9 mouse cellular contexts compared by ENCODE assay signal in genomic region chr3:101599191-101599919, GRCm38 (mm10). TPM values are rescaled to one million over a fixed set of nuclear protein-coding genes. Genes with fewer than 3 reads are reported as not detected.
DNase-seq lines count a peak whose midpoint lies in the region; ATAC-seq and TF ChIP-seq lines count a peak whose summit lies in the region.
"Had no signal": no experiment of that assay in that cellular context is flagged by ENCODE, and none has a peak within 500 bp of the region (broad histone marks: within the 10 kb centered on the region; RNA-seq: fewer than 3 reads in every experiment).

No protein-coding gene starts in this region.

- no peak for TF ChIP-seq CTCF in intestine, postnatal 0 days (IDR thresholded peaks at IDR 0.05; ENCODE audit: low read depth)

- H3K4me3 ChIP-seq in liver, embryonic 15.5 days (replicated peaks): no peak overlapping the region
- no peak overlapping the region for H3K4me3 ChIP-seq in liver, embryonic 12.5 days
- no peak overlapping the region for H3K4me3 ChIP-seq in intestine, postnatal 0 days (ENCODE audit: low read depth, low read length)
- no peak overlapping the region for H3K4me3 ChIP-seq in neural tube, embryonic 15.5 days (replicated peaks)
- H3K4me3 ChIP-seq: lung, embryonic 15.5 days had no signal

- H3K4me1 ChIP-seq in liver, embryonic 15.5 days (replicated peaks): peaks cover 78% of the 10 kb centered on the region
- peaks cover 78% of the 10 kb centered on the region for H3K4me1 ChIP-seq in liver, embryonic 12.5 days
- peaks cover 33% of the 10 kb centered on the region for H3K4me1 ChIP-seq in intestine, postnatal 0 days (replicated peaks; ENCODE audit: control insufficient read depth, insufficient read depth, low read length)
- peaks cover 74% of the 10 kb centered on the region for H3K4me1 ChIP-seq in neural tube, embryonic 15.5 days

- H3K36me3 ChIP-seq in liver, embryonic 15.5 days (replicated peaks): peaks cover 15% of the 10 kb centered on the region
- peaks cover 19% of the 10 kb centered on the region for H3K36me3 ChIP-seq in liver, embryonic 12.5 days
- peaks cover 17% of the 10 kb centered on the region for H3K36me3 ChIP-seq in intestine, postnatal 0 days (ENCODE audit: control insufficient read depth, insufficient read depth)
- no peaks in the 10 kb centered on the region for H3K36me3 ChIP-seq in neural tube, embryonic 15.5 days

- no peak overlapping the region for H3K27ac ChIP-seq in liver, embryonic 15.5 days (replicated peaks)
- H3K27ac ChIP-seq in liver, embryonic 12.5 days: no peak overlapping the region; the same call in 1 of the 2 replicates
- peak overlapping the region; percentile 30 for H3K27ac ChIP-seq in intestine, postnatal 0 days (ENCODE audit: low read depth, low read length)
- no peak overlapping the region for H3K27ac ChIP-seq in neural tube, embryonic 15.5 days (replicated peaks)

- H3K27me3 ChIP-seq in liver, embryonic 15.5 days: no peaks in the 10 kb centered on the region
- H3K27me3 ChIP-seq in liver, embryonic 12.5 days (replicated peaks): no peaks in the 10 kb centered on the region
- no peaks in the 10 kb centered on the region for H3K27me3 ChIP-seq in intestine, postnatal 0 days (replicated peaks; ENCODE audit: control insufficient read depth, insufficient read depth, low read length)
- H3K27me3 ChIP-seq in neural tube, embryonic 15.5 days (replicated peaks): no peaks in the 10 kb centered on the region
- H3K27me3 ChIP-seq: lung, embryonic 15.5 days had no signal

- 76% methylated on average over 8 of the region's 8 CpGs for WGBS in liver, embryonic 15.5 days (ENCODE audit: insufficient replicate concordance)
- 77% methylated on average over 8 of the region's 8 CpGs for WGBS in liver, embryonic 12.5 days (ENCODE audit: insufficient replicate concordance)
- WGBS in intestine, postnatal 0 days: 61% methylated on average over 8 of the region's 8 CpGs
- WGBS in neural tube, embryonic 15.5 days: 71% methylated on average over 8 of the region's 8 CpGs

- no peaks in the 10 kb centered on the region for H3K9me3 ChIP-seq in liver, embryonic 15.5 days (replicated peaks)
- no peaks in the 10 kb centered on the region for H3K9me3 ChIP-seq in liver, embryonic 12.5 days (replicated peaks)
- H3K9me3 ChIP-seq in intestine, postnatal 0 days (ENCODE audit: control insufficient read depth): no peaks in the 10 kb centered on the region
- no peaks in the 10 kb centered on the region for H3K9me3 ChIP-seq in neural tube, embryonic 15.5 days (replicated peaks)
- H3K9me3 ChIP-seq: lung, embryonic 15.5 days had no signal

- ATAC-seq in liver, embryonic 15.5 days (ENCODE audit: insufficient read depth): no peak
- ATAC-seq in liver, embryonic 12.5 days: no peak
- no peak for ATAC-seq in intestine, postnatal 0 days
- no peak for ATAC-seq in neural tube, embryonic 15.5 days (ENCODE audit: low FRiP score)

- DNase-seq in heart, adult 11 months: peak; percentile 92
- no peak for DNase-seq in heart, adult 9 months (ENCODE audit: low spot score in 2 of 2)
- no peak for DNase-seq in natural killer cell, adult 2 months (ENCODE audit: low spot score in 2 of 2)
- DNase-seq in frontal cortex, adult 2 months (ENCODE audit: extremely low spot score in 1 of 2, low spot score in 1 of 2): no peak

- 0 out of 2 replicates have a peak overlapping the region, but pooled peaks have one; percentile 2 for H3K4me2 ChIP-seq in liver, embryonic 15.5 days
- H3K4me2 ChIP-seq in liver, embryonic 12.5 days: no peak overlapping the region
- H3K4me2 ChIP-seq in intestine, postnatal 0 days (replicated peaks; ENCODE audit: low read depth): peak overlapping the region; percentile 92
- peak overlapping the region; percentile 19 for H3K4me2 ChIP-seq in neural tube, embryonic 15.5 days
- H3K4me2 ChIP-seq: lung, embryonic 15.5 days had no signal

- H3K9ac ChIP-seq in liver, embryonic 15.5 days: no peak overlapping the region
- no peak overlapping the region for H3K9ac ChIP-seq in liver, embryonic 12.5 days
- peak overlapping the region; percentile 13; the same call in 1 of the 2 replicates for H3K9ac ChIP-seq in intestine, postnatal 0 days (ENCODE audit: low read depth, low read length)
- H3K9ac ChIP-seq in neural tube, embryonic 15.5 days (replicated peaks): no peak overlapping the region
- H3K9ac ChIP-seq: lung, embryonic 15.5 days had no signal

RNA-seq across cellular contexts. Expression of gene Atp1a1, which starts 5.1 kb away (rescaled TPM):
- polyA plus RNA-seq in liver, embryonic 15.5 days (2015; fragmentation: Nextera tagmentation; extraction: Ambion mirVana): 41.9 and 44.5 TPM in 2 replicates
- 54.1 and 55.2 TPM in 2 replicates for polyA plus RNA-seq in liver, embryonic 12.5 days (2016; fragmentation: Nextera tagmentation; extraction: Ambion mirVana)
- polyA plus RNA-seq in intestine, postnatal 0 days (2015; fragmentation: Nextera tagmentation; extraction: Ambion mirVana): 309 and 318 TPM in 2 replicates
- polyA plus RNA-seq in neural tube, embryonic 15.5 days (2015; fragmentation: Nextera tagmentation; extraction: Ambion mirVana): 77.2 and 88.7 TPM in 2 replicates
- polyA plus RNA-seq in frontal cortex, adult 2 months (2012; rRNA removed): 503 and 558 TPM in 2 replicates
